Mouse (Mus musculus): Measurements from ENCODE around the gene Rhox8. TPM values are rescaled to one million over a fixed set of nuclear protein-coding genes. Genes with fewer than 3 reads are reported as not detected.
"Not testable (repeated sequence)": the region's sequence is repeated elsewhere in the genome, so short reads cannot be mapped to it uniquely, and the experiment has no call there.

The Rhox8 gene
- total RNA-seq (2021) = not detected

DNA sequence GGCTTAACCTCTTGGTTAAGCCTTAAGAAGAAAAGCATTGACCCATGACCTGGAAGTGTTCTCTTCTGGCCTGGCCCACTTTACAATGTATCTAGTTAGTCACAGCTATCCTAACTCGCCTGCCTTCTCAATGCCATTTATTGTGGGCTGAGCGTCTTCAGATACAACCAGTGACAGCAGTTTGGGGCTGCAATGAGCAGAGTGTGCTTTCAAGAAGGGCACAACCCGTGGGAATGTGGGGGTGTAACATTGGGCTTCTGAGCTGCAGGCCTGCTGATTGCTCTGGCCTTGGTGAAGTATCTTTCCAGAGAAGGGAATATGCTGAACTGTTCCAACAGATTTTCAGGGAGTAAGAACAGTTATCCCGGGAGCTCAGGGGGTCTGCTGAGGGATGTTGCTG, at the start of gene Rhox8:
Rhox8 (minus strand) TSS at position 101 of the 400 bp plus-strand sequence.
- no peak for DNase-seq

DNA sequence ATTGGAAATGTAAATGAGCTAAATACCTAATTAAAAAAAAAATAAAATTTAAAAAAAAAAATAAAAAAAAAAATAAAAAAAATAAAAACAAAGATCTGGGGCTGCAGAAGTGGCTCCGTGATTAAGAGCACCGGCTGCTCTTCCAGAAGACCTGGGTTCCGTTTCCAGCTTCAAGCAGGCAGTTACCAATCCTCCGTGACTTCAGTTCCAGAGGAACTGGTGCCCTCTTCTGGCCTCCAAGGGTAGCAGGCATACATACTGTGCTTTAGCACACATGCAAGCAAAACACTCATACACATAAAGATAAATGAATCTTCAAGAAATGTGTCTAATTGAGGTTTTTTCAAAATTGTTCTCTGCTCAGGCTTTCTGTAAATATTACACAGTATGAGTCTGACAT, 37.6 kb upstream of the Rhox8 start:
- DNase-seq = no peak

DNA sequence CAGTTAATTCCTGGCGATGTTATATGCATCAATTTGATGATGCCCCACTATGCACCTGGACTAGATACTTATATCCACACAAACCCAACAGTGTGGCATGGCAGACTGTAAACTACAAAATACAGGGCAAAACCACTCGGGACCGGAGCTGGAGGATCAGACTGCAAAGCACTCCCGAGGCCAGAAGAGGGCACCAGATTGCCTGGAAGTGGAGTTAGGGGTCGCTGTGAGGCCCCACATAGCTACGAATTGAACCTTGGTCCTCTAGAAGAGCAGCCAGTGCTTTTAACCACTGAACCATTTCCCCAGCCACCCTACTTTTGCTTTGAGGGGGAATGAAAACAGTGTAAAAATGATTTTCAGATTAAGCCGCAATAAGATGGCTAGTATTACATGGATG, 29.8 kb upstream of the Rhox8 start:
- DNase-seq = no peak

DNA sequence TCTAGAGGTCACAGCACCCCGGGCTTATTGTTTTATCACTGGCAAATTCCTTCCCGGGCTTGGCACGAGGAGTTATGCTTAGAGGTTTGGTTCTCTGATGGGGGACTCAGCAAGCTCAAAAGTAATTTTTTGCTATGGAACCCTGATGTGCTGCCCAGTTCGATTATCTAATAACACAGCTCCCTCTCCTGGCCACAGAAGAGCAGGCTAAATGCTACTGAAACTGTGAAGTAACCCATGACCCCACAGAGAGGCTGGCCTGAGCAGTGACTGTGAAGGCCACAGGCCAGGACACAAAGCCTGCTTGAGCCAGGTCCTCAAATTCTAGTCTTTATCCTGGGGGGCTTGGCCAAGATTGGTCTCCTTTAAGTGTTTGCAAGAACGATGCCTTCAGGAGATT, 25.0 kb upstream of the Rhox8 start:
- DNase-seq = no peak

DNA sequence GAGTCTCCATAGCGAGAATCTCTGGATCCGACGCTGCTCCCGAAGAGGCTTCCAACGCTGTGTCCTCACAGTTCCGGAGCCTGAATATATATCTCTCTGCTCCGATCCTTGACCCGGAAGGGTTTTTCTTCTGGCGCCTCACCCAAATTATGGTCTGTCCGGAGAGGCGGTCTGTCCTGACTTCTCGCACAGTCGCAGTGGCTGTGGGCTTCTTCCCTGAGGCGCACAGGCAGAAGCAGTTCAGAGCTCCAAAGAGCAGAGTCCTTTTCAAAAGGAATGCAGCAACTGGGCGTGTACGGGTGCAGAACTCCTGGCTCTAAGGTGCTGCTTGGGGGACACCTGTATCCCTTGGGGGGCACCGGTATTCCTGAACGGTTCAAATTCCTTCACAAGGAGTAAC, 22.9 kb upstream of the Rhox8 start, which contains the start of gene Rhox9:
Rhox9 (minus strand) TSS at position 101 of the 400 bp plus-strand sequence.
- DNase-seq = not testable (repeated sequence)

DNA sequence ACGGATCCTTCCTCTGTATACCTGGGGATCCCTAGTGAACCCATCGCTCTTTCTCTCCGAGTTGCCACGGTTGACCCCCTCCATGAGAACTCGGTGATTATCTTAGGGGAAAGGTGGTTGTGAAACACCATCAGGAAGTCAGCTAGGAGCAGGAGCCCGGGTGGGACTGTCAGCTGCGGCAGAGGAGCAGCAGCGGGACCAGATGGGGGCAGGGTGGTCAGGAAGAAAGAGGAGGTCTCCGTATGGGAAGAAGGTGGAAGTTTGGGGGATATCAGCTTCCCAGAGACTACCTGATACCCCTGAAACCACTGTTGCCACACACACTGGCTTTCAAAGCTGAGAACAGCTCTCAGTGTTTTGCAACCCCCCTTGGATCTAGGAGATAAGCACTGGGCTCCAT, 18.4 kb upstream of the Rhox8 start, which contains the start of gene Rhox7b:
Rhox7b (minus strand) TSS at position 101 of the 400 bp plus-strand sequence.
- not testable (repeated sequence) for DNase-seq

DNA sequence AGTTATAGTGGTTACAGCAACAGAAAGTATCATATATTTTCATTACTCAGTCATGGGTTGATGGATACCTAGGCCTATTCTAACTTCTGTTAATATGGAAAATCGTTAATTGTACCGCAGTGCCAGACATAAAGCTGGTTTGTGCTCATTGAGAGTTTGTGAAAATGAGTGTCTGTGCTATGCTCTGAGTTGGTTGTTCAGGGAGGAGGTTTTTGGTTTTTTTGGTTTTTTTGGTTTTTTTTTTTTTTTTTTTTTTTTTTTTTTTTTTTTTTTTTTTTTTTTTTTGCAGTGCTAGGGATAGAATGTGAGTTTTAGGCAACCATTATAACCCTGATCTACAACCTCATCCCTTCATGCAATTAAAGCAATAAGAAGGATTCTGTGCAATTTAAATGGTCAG, 7.1 kb downstream of the Rhox8 start:
- no peak for DNase-seq

DNA sequence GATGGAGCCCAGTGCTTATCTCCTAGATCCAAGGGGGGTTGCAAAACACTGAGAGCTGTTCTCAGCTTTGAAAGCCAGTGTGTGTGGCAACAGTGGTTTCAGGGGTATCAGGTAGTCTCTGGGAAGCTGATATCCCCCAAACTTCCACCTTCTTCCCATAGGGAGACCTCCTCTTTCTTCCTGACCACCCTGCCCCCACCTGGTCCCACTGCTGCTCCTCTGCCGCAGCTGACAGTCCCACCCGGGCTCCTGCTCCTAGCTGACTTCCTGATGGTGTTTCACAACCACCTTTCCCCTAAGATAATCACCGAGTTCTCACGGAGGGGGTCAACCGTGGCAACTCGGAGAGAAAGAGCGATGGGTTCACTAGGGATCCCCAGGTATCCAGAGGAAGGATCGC, 47.4 kb downstream of the Rhox8 start, which contains the start of gene Rhox7a:
Rhox7a (plus strand) TSS at position 301 of the 400 bp plus-strand sequence.
- DNase-seq = not testable (repeated sequence)

DNA sequence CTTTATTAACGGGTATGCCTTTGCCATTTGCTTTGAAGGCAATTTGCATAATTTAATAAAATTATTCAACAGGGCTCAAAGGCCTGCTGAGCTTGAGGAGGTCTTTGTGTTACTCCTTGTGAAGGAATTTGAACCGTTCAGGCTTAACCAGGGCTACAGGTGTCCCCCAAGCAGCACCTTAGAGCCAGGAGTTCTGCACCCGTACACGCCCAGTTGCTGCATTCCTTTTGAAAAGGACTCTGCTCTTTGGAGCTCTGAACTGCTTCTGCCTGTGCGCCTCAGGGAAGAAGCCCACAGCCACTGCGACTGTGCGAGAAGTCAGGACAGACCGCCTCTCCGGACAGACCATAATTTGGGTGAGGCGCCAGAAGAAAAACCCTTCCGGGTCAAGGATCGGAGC, 52.1 kb downstream of the Rhox8 start, which contains the start of gene Rhox6:
Rhox6 (plus strand) TSS at position 301 of the 400 bp plus-strand sequence.
- DNase-seq = not testable (repeated sequence)

Other genes with a start within 250 kb of the Rhox8 start
- not detected for gene Rhox2g, start 235.5 kb downstream of the Rhox8 start, total RNA-seq (2021)
- not detected for gene Rhox4g, start 227.6 kb downstream of the Rhox8 start, total RNA-seq (2021)
- gene Rhox3h, start 210.2 kb downstream of the Rhox8 start, total RNA-seq (2021) = not detected
- gene Rhox2h, start 205.7 kb downstream of the Rhox8 start, total RNA-seq (2021) = not detected
- not detected for gene Rhox5, start 74.1 kb downstream of the Rhox8 start, total RNA-seq (2021)
- not detected for gene Rhox6, start 52.0 kb downstream of the Rhox8 start, total RNA-seq (2021)
- not detected for gene Rhox7a, start 47.3 kb downstream of the Rhox8 start, total RNA-seq (2021)
- not detected for gene Rhox7b, start 18.3 kb upstream of the Rhox8 start, total RNA-seq (2021)
- not detected for gene Rhox9, start 22.8 kb upstream of the Rhox8 start, total RNA-seq (2021)
- gene Btg1-ps1, start 139.9 kb upstream of the Rhox8 start, total RNA-seq (2021) = not detected
- not detected for gene Btg1-ps2, start 164.2 kb upstream of the Rhox8 start, total RNA-seq (2021)
- not detected for gene Rhox10, start 187.5 kb upstream of the Rhox8 start, total RNA-seq (2021)
- not detected for gene Rhox11, start 206.2 kb upstream of the Rhox8 start, total RNA-seq (2021)
- gene Rhox12, start 232.0 kb upstream of the Rhox8 start, total RNA-seq (2021) = not detected
- not detected for gene Rhox13, start 242.3 kb upstream of the Rhox8 start, total RNA-seq (2021)

Measured in layer of hippocampus, postnatal 36 days (tissue).